Mouse (Mus musculus): ENCODE results near the gene Fbxo42. TPM values are rescaled to one million over a fixed set of nuclear protein-coding genes. Genes with fewer than 3 reads are reported as not detected.

Fbxo42 gene
- polyA plus RNA-seq, 1 experiment from 2014 or later = 25.5 TPM

GRCm38 (mm10) chr4:141157485-141157884 is 9.8 kb downstream of the Fbxo42 start:
- Histone ChIP-seq H3K4me2 (ENCODE audit: low read length) (no peak overlapping the region), H3K27ac (ENCODE audit: low read length) (no peak overlapping the region), H3K4me3 (ENCODE audit: low read depth, low read length) (no peak overlapping the region), H3K9me3 (replicated peaks; ENCODE audit: control insufficient read depth, low read length, poor library complexity, severe bottlenecking) (no peaks in the 10 kb centered on the region), H3K27me3 (ENCODE audit: control insufficient read depth, insufficient read depth, low read depth, low read length) (no peaks in the 10 kb centered on the region), H3K9ac (ENCODE audit: low read depth, low read length) (no peak overlapping the region), H3K36me3 (ENCODE audit: control insufficient read depth, insufficient read depth, low read length) (no peaks in the 10 kb centered on the region), H3K4me1 (ENCODE audit: control insufficient read depth, insufficient read depth, low read length) (peaks cover 8% of the 10 kb centered on the region; the same call in 1 of the 2 replicates)
- no peak for ATAC-seq
- 76% methylated on average over 4 of the region's 4 CpGs for WGBS

GRCm38 (mm10) chr4:141158609-141159008 is 10.9 kb downstream of the Fbxo42 start:
- 88% methylated on average over 2 of the region's 2 CpGs for WGBS
- Histone ChIP-seq H3K27me3 (ENCODE audit: control insufficient read depth, insufficient read depth, low read depth, low read length) (no peaks in the 10 kb centered on the region), H3K4me1 (ENCODE audit: control insufficient read depth, insufficient read depth, low read length) (peaks cover 6% of the 10 kb centered on the region; the same call in 1 of the 2 replicates), H3K27ac (ENCODE audit: low read length) (no peak overlapping the region), H3K4me2 (ENCODE audit: low read length) (no peak overlapping the region), H3K4me3 (ENCODE audit: low read depth, low read length) (no peak overlapping the region), H3K9me3 (replicated peaks; ENCODE audit: control insufficient read depth, low read length, poor library complexity, severe bottlenecking) (no peaks in the 10 kb centered on the region), H3K36me3 (ENCODE audit: control insufficient read depth, insufficient read depth, low read length) (no peaks in the 10 kb centered on the region), H3K9ac (ENCODE audit: low read depth, low read length) (no peak overlapping the region)
- no peak for ATAC-seq

- Histone ChIP-seq H3K36me3 (ENCODE audit: control insufficient read depth, insufficient read depth, low read length) (no peaks in the 10 kb centered on the region), H3K9me3 (replicated peaks; ENCODE audit: control insufficient read depth, low read length, poor library complexity, severe bottlenecking) (no peaks in the 10 kb centered on the region), H3K4me1 (ENCODE audit: control insufficient read depth, insufficient read depth, low read length) (peaks cover 6% of the 10 kb centered on the region; the same call in 1 of the 2 replicates), H3K4me3 (ENCODE audit: low read depth, low read length) (no peak overlapping the region), H3K9ac (ENCODE audit: low read depth, low read length) (no peak overlapping the region), H3K27ac (ENCODE audit: low read length) (no peak overlapping the region), H3K27me3 (ENCODE audit: control insufficient read depth, insufficient read depth, low read depth, low read length) (no peaks in the 10 kb centered on the region), H3K4me2 (ENCODE audit: low read length) (no peak overlapping the region)
- no peak for ATAC-seq
- WGBS = 58% methylated on average over 11 of the region's 11 CpGs
Measured at GRCm38 (mm10) chr4:141159093-141159492, 11.4 kb downstream of the Fbxo42 start.

GRCm38 (mm10) chr4:141159666-141160065 is 12.0 kb downstream of the Fbxo42 start:
- no peak for ATAC-seq
- no peaks in the 10 kb centered on the region for H3K36me3 ChIP-seq (ENCODE audit: control insufficient read depth, insufficient read depth, low read length)
- WGBS = 75% methylated on average over 5 of the region's 5 CpGs
- no peaks in the 10 kb centered on the region for H3K27me3 ChIP-seq (ENCODE audit: control insufficient read depth, insufficient read depth, low read depth, low read length)
- H3K9ac ChIP-seq (ENCODE audit: low read depth, low read length) = no peak overlapping the region
- H3K4me3 ChIP-seq (ENCODE audit: low read depth, low read length) = no peak overlapping the region
- no peak overlapping the region for H3K27ac ChIP-seq (ENCODE audit: low read length)
- H3K9me3 ChIP-seq (replicated peaks; ENCODE audit: control insufficient read depth, low read length, poor library complexity, severe bottlenecking) = no peaks in the 10 kb centered on the region
- H3K4me2 ChIP-seq (ENCODE audit: low read length) = no peak overlapping the region
- H3K4me1 ChIP-seq (ENCODE audit: control insufficient read depth, insufficient read depth, low read length) = peaks cover 6% of the 10 kb centered on the region; the same call in 1 of the 2 replicates

GRCm38 (mm10) chr4:141160193-141160592 is 12.5 kb downstream of the Fbxo42 start:
- no peak for ATAC-seq
- H3K27ac ChIP-seq (ENCODE audit: low read length) = no peak overlapping the region
- H3K27me3 ChIP-seq (ENCODE audit: control insufficient read depth, insufficient read depth, low read depth, low read length) = no peaks in the 10 kb centered on the region
- no peaks in the 10 kb centered on the region; the same call in 1 of the 2 replicates for H3K9me3 ChIP-seq (replicated peaks; ENCODE audit: control insufficient read depth, low read length, poor library complexity, severe bottlenecking)
- no peaks in the 10 kb centered on the region for H3K36me3 ChIP-seq (ENCODE audit: control insufficient read depth, insufficient read depth, low read length)
- H3K4me2 ChIP-seq (ENCODE audit: low read length) = no peak overlapping the region
- whole genome bisulfite sequencing = 94% methylated on average over 4 of the region's 4 CpGs
- H3K4me3 ChIP-seq (ENCODE audit: low read depth, low read length) = no peak overlapping the region
- H3K4me1 ChIP-seq (ENCODE audit: control insufficient read depth, insufficient read depth, low read length) = peaks cover 6% of the 10 kb centered on the region; the same call in 1 of the 2 replicates
- no peak overlapping the region for H3K9ac ChIP-seq (ENCODE audit: low read depth, low read length)

GRCm38 (mm10) chr4:141161699-141162208 is 14.0 kb downstream of the Fbxo42 start:
- 95% methylated on average over 6 of the region's 6 CpGs for WGBS

GRCm38 (mm10) chr4:141163729-141164128 is 16.0 kb downstream of the Fbxo42 start:
- Histone ChIP-seq H3K9ac (ENCODE audit: low read depth, low read length) (no peak overlapping the region), H3K27me3 (ENCODE audit: control insufficient read depth, insufficient read depth, low read depth, low read length) (no peaks in the 10 kb centered on the region), H3K4me2 (ENCODE audit: low read length) (no peak overlapping the region), H3K4me3 (ENCODE audit: low read depth, low read length) (no peak overlapping the region), H3K36me3 (ENCODE audit: control insufficient read depth, insufficient read depth, low read length) (0 out of 2 replicates have a peak, but pooled peaks cover 2% of the 10 kb centered on the region), H3K9me3 (replicated peaks; ENCODE audit: control insufficient read depth, low read length, poor library complexity, severe bottlenecking) (no peaks in the 10 kb centered on the region; the same call in 1 of the 2 replicates), H3K27ac (ENCODE audit: low read length) (no peak overlapping the region), H3K4me1 (ENCODE audit: control insufficient read depth, insufficient read depth, low read length) (peaks cover 4% of the 10 kb centered on the region; the same call in 1 of the 2 replicates)
- WGBS = 98% methylated on average over 5 of the region's 5 CpGs
- no peak for ATAC-seq

More at GRCm38 (mm10) chr4:141161699-141162208, 14.0 kb downstream of the Fbxo42 start:
- no peak overlapping the region for H3K9ac ChIP-seq (ENCODE audit: low read depth, low read length)
- peaks cover 6% of the 10 kb centered on the region; the same call in 1 of the 2 replicates for H3K4me1 ChIP-seq (ENCODE audit: control insufficient read depth, insufficient read depth, low read length)
- H3K9me3 ChIP-seq (replicated peaks; ENCODE audit: control insufficient read depth, low read length, poor library complexity, severe bottlenecking) = no peaks in the 10 kb centered on the region; the same call in 1 of the 2 replicates
- no peak for ATAC-seq
- no peak overlapping the region for H3K27ac ChIP-seq (ENCODE audit: low read length)
- H3K4me3 ChIP-seq (ENCODE audit: low read depth, low read length) = no peak overlapping the region
- no peaks in the 10 kb centered on the region for H3K36me3 ChIP-seq (ENCODE audit: control insufficient read depth, insufficient read depth, low read length)
- no peak overlapping the region for H3K4me2 ChIP-seq (ENCODE audit: low read length)
- H3K27me3 ChIP-seq (ENCODE audit: control insufficient read depth, insufficient read depth, low read depth, low read length) = no peaks in the 10 kb centered on the region

- no peak for ATAC-seq
- H3K4me3 ChIP-seq (ENCODE audit: low read depth, low read length) = no peak overlapping the region
- no peaks in the 10 kb centered on the region for H3K4me1 ChIP-seq (ENCODE audit: control insufficient read depth, insufficient read depth, low read length)
- H3K36me3 ChIP-seq (ENCODE audit: control insufficient read depth, insufficient read depth, low read length) = peaks cover 6% of the 10 kb centered on the region
- 86% methylated on average over 8 of the region's 8 CpGs for WGBS
- no peaks in the 10 kb centered on the region for H3K27me3 ChIP-seq (ENCODE audit: control insufficient read depth, insufficient read depth, low read depth, low read length)
- H3K27ac ChIP-seq (ENCODE audit: low read length) = no peak overlapping the region
- no peak overlapping the region for H3K4me2 ChIP-seq (ENCODE audit: low read length)
- H3K9me3 ChIP-seq (replicated peaks; ENCODE audit: control insufficient read depth, low read length, poor library complexity, severe bottlenecking) = no peaks in the 10 kb centered on the region; the same call in 1 of the 2 replicates
- no peak overlapping the region for H3K9ac ChIP-seq (ENCODE audit: low read depth, low read length)
Measured at GRCm38 (mm10) chr4:141165744-141166292, 18.1 kb downstream of the Fbxo42 start.

- ATAC-seq = no peak
- H3K9me3 ChIP-seq (replicated peaks; ENCODE audit: control insufficient read depth, low read length, poor library complexity, severe bottlenecking) = no peaks in the 10 kb centered on the region; the same call in 1 of the 2 replicates
- no peaks in the 10 kb centered on the region for H3K4me1 ChIP-seq (ENCODE audit: control insufficient read depth, insufficient read depth, low read length)
- no peak overlapping the region for H3K9ac ChIP-seq (ENCODE audit: low read depth, low read length)
- H3K4me2 ChIP-seq (ENCODE audit: low read length) = no peak overlapping the region
- no peak overlapping the region for H3K4me3 ChIP-seq (ENCODE audit: low read depth, low read length)
- no peak overlapping the region for H3K27ac ChIP-seq (ENCODE audit: low read length)
- no peaks in the 10 kb centered on the region for H3K27me3 ChIP-seq (ENCODE audit: control insufficient read depth, insufficient read depth, low read depth, low read length)
- H3K36me3 ChIP-seq (ENCODE audit: control insufficient read depth, insufficient read depth, low read length) = peaks cover 18% of the 10 kb centered on the region
- 95% methylated on average over 3 of the region's 3 CpGs for WGBS
Measured at GRCm38 (mm10) chr4:141167156-141167555, 19.4 kb downstream of the Fbxo42 start.
